Mouse (Mus musculus) midbrain, embryonic 14.5 days (tissue): ENCODE data around the gene Ofd1. TPM values are rescaled to one million over a fixed set of nuclear protein-coding genes. Genes with fewer than 3 reads are reported as not detected.

Source experiments
- ATAC-seq: fragments of 200-750 bp; cut with Nextera tagmentation; 2 replicates; pipeline ENCODE4 v1.8.0; 2017; ENCODE audit warnings: moderate number of reproducible peaks, moderate library complexity; ENCODE audit not compliant: low FRiP score, low TSS enrichment
- DNase-seq: peaks from one replicate; pipeline ENCODE4 v3.0.0-alpha.2; 2015
- H3K27ac ChIP-seq: fragments of 300-500 bp; sonication (generic); replicated peaks from 2 replicates; pipeline ENCODE4 v1.5.1; 2014; ENCODE audit warnings: mild to moderate bottlenecking, low read depth, low read length, moderate library complexity
- H3K27me3 ChIP-seq: fragments of 300-500 bp; sonication (generic); 2 replicates; pipeline ENCODE4 v1.6.1; 2014; ENCODE audit warnings: low read length, control low read depth, mixed read lengths; ENCODE audit not compliant: control insufficient read depth, insufficient read depth
- H3K36me3 ChIP-seq: fragments of 300-500 bp; sonication (generic); 2 replicates; pipeline ENCODE4 v1.6.1; 2014; ENCODE audit warnings: low read length, control low read depth; ENCODE audit not compliant: control insufficient read depth, insufficient read depth
- H3K4me1 ChIP-seq: fragments of 300-500 bp; sonication (generic); 2 replicates; pipeline ENCODE4 v1.6.1; 2014; ENCODE audit warnings: mild to moderate bottlenecking, antibody characterized with exemption, low read length, control low read depth; ENCODE audit not compliant: control insufficient read depth, insufficient read depth
- H3K4me2 ChIP-seq: fragments of 300-500 bp; sonication (generic); 2 replicates; pipeline ENCODE4 v1.6.1; 2014; ENCODE audit warnings: mild to moderate bottlenecking, low read length, moderate library complexity
- H3K4me3 ChIP-seq: fragments of 300-500 bp; sonication (generic); replicated peaks from 2 replicates; pipeline ENCODE4 v1.5.1; 2014; ENCODE audit warnings: low read depth, low read length
- H3K9ac ChIP-seq: fragments of 300-500 bp; sonication (generic); replicated peaks from 2 replicates; pipeline ENCODE4 v1.6.1; 2014; ENCODE audit warnings: mild to moderate bottlenecking, low read length, moderate library complexity
- H3K9me3 ChIP-seq: fragments of 300-500 bp; sonication (generic); 2 replicates; pipeline ENCODE4 v1.6.1; 2016; ENCODE audit warnings: low read length, control low read depth, mixed read lengths; ENCODE audit not compliant: control insufficient read depth
- WGBS: fragments of 180-500 bp; shearing (Covaris S2); extraction: QIAGEN DNeasy Blood & Tissue Kit; methylation state at CpG from one replicate; pipeline ENCODE4 v1.1.7; 2014; 5-methylcytosine and 5-hydroxymethylcytosine counted together
- polyA plus RNA-seq: library from polyadenylated mRNA; unstranded; fragments of >200 nt; fragmentation: Nextera tagmentation; extraction: Ambion mirVana; gene quantifications from 2 replicates; pipeline ENCODE4 v1.2.1, GENCODE M21; 2014

Ofd1 gene
- polyA plus RNA-seq, 1 experiment from 2014 or later = 9.1 TPM

- Histone ChIP-seq H3K36me3 (no peaks in the 10 kb centered on the region), H3K4me2 (no peak overlapping the region), H3K27me3 (no peaks in the 10 kb centered on the region), H3K4me3 (no peak overlapping the region), H3K4me1 (peaks cover 18% of the 10 kb centered on the region; the same call in 1 of the 2 replicates), H3K9ac (no peak overlapping the region), H3K9me3 (no peaks in the 10 kb centered on the region), H3K27ac (no peak overlapping the region)
- 67% methylated on average over 2 of the region's 2 CpGs for WGBS
- DNase-seq (no peak), ATAC-seq (no peak)
Measured at GRCm38 (mm10) chrX:166353412-166353811, 87.1 kb downstream of the Ofd1 start.

GRCm38 (mm10) chrX:166351790-166352189, 88.7 kb downstream of the Ofd1 start:
- H3K27ac ChIP-seq = no peak overlapping the region
- peak; percentile 53; the same call in 1 of the 2 replicates for ATAC-seq
- 17% methylated on average over 6 of the region's 6 CpGs for WGBS
- no peaks in the 10 kb centered on the region for H3K9me3 ChIP-seq
- no peak overlapping the region for H3K9ac ChIP-seq
- peak; percentile 75 for DNase-seq
- no peak overlapping the region for H3K4me3 ChIP-seq
- H3K27me3 ChIP-seq = no peaks in the 10 kb centered on the region
- H3K4me2 ChIP-seq = no peak overlapping the region
- peaks cover 18% of the 10 kb centered on the region; the same call in 1 of the 2 replicates for H3K4me1 ChIP-seq
- no peaks in the 10 kb centered on the region for H3K36me3 ChIP-seq

- no peak for DNase-seq
- H3K9ac ChIP-seq = no peak overlapping the region
- no peak for ATAC-seq
Measured at GRCm38 (mm10) chrX:166348634-166349033, 91.9 kb downstream of the Ofd1 start.

GRCm38 (mm10) chrX:166348086-166348485, 92.4 kb downstream of the Ofd1 start:
- ATAC-seq = no peak
- 49% methylated on average over 6 of the region's 6 CpGs for WGBS

More at GRCm38 (mm10) chrX:166348634-166349033, 91.9 kb downstream of the Ofd1 start:
- peak overlapping the region; percentile 41 for H3K4me3 ChIP-seq
- no peaks in the 10 kb centered on the region for H3K36me3 ChIP-seq
- H3K9me3 ChIP-seq = no peaks in the 10 kb centered on the region
- H3K27ac ChIP-seq = no peak overlapping the region
- 47% methylated on average over 4 of the region's 4 CpGs for WGBS
- H3K27me3 ChIP-seq = no peaks in the 10 kb centered on the region
- peaks cover 18% of the 10 kb centered on the region; the same call in 1 of the 2 replicates for H3K4me1 ChIP-seq
- peak overlapping the region; percentile 58 for H3K4me2 ChIP-seq

GRCm38 (mm10) chrX:166344228-166345015, 96.1 kb downstream of the Ofd1 start:
- DNase-seq (peak; percentile 83), ATAC-seq (peak; percentile 95)
- Histone ChIP-seq H3K36me3 (no peaks in the 10 kb centered on the region), H3K27me3 (no peaks in the 10 kb centered on the region), H3K27ac (peak overlapping the region; percentile 89), H3K4me1 (peaks cover 4% of the 10 kb centered on the region; the same call in 1 of the 2 replicates), H3K9me3 (no peaks in the 10 kb centered on the region), H3K4me2 (peak overlapping the region; percentile 58), H3K9ac (peak overlapping the region; percentile 61), H3K4me3 (peak overlapping the region; percentile 41)
- WGBS = 16% methylated on average over 10 of the region's 10 CpGs

More at GRCm38 (mm10) chrX:166348086-166348485, 92.4 kb downstream of the Ofd1 start:
- Histone ChIP-seq H3K4me1 (peaks cover 18% of the 10 kb centered on the region; the same call in 1 of the 2 replicates), H3K4me2 (peak overlapping the region; percentile 58), H3K36me3 (no peaks in the 10 kb centered on the region), H3K9ac (peak overlapping the region; percentile 36; the same call in 1 of the 2 replicates), H3K27ac (0 out of 2 replicates have a peak overlapping the region, but pooled peaks have one; percentile 37), H3K27me3 (no peaks in the 10 kb centered on the region), H3K4me3 (peak overlapping the region; percentile 41), H3K9me3 (no peaks in the 10 kb centered on the region)
- DNase-seq = no peak

GRCm38 (mm10) chrX:166341795-166342194, 98.7 kb downstream of the Ofd1 start:
- DNase-seq (no peak), ATAC-seq (no peak)
- Histone ChIP-seq H3K27me3 (no peaks in the 10 kb centered on the region), H3K9me3 (no peaks in the 10 kb centered on the region), H3K27ac (no peak overlapping the region), H3K9ac (no peak overlapping the region), H3K4me2 (no peak overlapping the region), H3K4me1 (no peaks in the 10 kb centered on the region), H3K36me3 (no peaks in the 10 kb centered on the region), H3K4me3 (no peak overlapping the region)
- 85% methylated on average over 6 of the region's 6 CpGs for WGBS

Other genes with a start within 250 kb of the Ofd1 start
- 227 and 249 TPM in 2 replicates for gene Gpm6b, start 201.8 kb downstream of the Ofd1 start, polyA plus RNA-seq
- 90.3 and 92.3 TPM in 2 replicates for gene Trappc2, start 130 bp downstream of the Ofd1 start, polyA plus RNA-seq
- 53.9 and 56.5 TPM in 2 replicates for gene Rab9, start 39.2 kb upstream of the Ofd1 start, polyA plus RNA-seq
- 5.5 and 9.1 TPM in 2 replicates for gene Tceanc, start 77.9 kb upstream of the Ofd1 start, polyA plus RNA-seq
- gene Egfl6, start 145.0 kb upstream of the Ofd1 start, polyA plus RNA-seq = 1.6 TPM in 2 replicates